Mouse (Mus musculus): ENCODE data around the gene Tet2.
"Not testable (repeated sequence)": the region's sequence is repeated elsewhere in the genome, so short reads cannot be mapped to it uniquely, and the experiment has no call there.

Gene Tet2

DNA sequence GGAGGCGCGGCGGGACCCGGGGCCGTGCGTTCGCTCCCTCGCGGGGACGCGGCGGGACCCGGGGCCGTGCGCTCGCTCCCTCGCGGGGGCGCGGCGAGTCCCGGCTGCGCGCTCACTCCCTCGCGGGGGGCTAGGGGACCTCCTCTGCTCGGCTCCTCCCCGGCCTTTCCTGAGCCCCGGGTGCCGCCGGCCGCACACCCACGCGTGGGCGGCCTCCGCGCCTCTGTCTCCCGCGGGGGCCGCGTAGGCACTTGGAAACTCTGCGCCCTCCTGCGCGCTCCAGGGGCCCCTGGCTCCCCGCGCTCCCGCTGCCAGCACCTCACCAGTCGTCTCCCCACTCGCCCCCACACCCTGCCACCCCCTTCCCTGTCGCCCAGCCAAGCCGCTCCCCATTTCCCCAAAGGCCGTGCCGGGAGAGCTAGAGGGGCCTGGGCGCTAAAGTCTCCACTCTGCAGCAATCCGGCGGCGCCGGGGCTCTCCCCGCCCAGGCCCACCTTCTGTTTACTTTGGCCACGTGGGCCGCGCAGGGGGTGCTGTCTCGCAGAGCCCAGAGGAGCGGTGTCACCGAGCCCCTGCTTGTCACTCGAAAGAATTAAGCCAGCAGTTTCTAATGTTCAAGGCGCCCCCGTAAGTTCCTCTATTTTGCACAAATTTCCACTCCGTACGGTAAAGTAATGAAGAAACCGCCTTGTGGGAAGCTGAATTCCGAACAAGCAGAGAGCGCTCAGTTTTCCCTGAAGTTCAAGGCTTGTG lies at the start of gene Tet2:
Gene Tet2 (minus strand): TSS at position 589 of the 753 bp plus-strand sequence.
- peak; percentile 29 to 61 for DNase-seq (ENCODE audit: low spot score in 2 of 2)

DNA sequence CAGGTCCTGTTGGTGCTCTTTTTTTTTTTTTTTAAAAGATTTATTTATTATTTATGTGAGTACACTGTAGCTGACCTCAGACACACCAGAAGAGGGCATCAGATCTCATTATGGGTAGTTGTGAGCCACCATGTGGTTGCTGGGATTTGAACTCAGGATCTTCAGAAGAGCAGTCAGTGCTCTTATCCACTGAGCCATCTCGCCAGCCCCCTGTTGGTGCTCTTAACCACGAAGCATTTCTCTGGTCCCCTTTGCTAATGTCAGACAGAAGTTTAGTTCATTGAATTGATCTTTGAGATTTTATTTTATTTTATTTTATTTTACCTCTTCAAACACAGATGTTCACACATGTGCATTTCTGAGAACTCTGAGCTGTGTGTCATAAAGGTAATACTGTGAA lies 48.1 kb upstream of the Tet2 start:
- not testable (repeated sequence) for DNase-seq (ENCODE audit: low spot score in 2 of 2)

DNA sequence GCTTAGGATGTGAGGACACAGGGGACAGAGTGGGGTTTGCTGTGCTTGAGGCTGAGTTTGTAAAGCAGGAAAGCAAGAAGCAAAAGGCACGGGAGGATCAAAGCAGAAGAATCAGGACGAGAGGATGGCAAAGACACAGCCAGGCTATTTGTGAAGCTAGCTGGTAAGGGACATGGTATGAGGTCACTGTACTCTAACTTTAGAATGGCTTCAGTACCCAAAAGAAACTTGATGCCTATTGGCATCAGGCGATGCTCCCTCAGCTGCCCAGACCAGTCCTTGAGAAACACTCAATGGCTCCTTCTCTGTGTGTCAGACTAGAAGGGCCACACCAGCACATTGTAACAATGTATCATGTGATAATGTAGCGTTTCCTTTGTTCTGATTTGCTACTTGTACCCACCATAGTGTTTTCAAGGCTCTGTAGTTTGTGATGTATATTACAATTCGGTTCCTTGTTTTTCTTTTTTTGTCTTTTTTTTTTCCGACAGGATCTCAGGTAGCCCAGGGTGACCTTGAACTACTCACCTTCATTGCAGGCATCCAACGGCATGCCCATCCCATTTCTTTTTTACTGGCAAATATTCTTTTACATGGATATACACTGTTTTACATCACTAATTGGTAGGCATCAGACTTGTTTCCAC lies 45.7 kb upstream of the Tet2 start:
- no peak for DNase-seq (ENCODE audit: low spot score in 2 of 2)

DNA sequence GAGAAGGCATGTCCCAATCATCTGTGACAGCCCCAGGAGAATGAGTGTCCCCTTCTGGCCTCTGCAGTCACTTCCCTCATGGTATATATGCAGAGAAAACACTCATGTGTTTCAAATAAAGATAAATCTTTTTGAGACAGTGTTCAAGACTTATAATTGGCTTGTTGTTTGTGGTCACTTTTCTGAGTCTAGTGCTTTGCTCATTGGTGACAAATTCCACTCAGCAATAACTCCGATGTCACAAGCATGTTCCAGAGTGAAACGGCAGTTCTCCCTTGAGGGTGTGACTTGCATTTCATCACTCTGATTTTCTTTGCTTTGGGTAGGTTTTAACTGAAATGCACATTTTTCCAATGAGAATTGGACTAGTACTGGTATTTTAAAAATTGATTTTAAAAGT lies 40.1 kb upstream of the Tet2 start:
- no peak for DNase-seq (ENCODE audit: low spot score in 2 of 2)

DNA sequence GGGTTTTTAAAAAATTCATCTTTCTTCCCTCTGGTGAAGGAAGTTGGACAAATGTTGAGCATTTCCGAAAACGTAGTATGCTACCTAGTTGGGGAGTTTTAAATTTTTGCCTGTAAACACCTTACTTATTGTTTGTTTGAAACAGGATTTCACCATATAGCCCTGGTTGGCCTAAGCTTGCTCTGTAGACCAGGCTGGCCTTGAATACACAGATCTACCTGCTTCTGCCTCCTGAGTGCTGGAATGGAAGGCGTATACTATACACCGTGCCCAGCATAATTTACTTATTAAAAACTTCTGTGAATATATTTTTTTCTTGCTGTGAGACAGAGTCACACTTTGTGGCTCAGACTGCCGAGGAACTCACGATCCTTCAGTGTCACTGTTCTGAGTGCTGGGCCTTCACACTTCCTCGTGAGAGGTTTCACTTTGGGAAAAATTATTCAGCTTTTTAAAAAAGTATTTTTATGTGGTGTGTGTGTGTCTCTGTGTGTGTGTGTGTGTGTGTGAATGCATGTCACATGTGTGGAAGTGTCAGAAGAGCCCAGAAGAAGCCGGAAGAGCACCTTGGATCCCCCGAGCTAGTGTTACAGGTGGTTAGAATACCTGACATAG lies 38.6 kb upstream of the Tet2 start:
- no peak for DNase-seq (ENCODE audit: low spot score in 2 of 2)

DNA sequence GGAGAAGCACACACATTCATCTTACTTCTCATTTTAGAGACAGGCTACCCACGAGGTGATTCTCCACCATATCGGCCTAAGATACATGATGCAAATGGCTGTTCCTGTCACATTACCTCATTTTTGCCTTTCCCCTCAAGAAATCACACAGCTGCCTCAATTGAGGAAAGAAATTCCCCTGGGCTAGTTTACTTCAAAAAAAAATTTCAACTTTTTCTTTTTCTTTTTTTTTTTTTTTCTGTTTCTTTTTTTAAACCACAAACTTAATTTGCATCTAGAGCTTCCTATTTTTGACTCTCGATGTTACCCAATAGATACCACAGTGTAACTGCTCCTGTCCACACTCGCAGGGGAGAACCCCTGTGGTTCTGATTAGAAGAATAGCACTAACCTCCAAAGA lies 38.0 kb upstream of the Tet2 start:
- no peak for DNase-seq (ENCODE audit: low spot score in 2 of 2)

DNA sequence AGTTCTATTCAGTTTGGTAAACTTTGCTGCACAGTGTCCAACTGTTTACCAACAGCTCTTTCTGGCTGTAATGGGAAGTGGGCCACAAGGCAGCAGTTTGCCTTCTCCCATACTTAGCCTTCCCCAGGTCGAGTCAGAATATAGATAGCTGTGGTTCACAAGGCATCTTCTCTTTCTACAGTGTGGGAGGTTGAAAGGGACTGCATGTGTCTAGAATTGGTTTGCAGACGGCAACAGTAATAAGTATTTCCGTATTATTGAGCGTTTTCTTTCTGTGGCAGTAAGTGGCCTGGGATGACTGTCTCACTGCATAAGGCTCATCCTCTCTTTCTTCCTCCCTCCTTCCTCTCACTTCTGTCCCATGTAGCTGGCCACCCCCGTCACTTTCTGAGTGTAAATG lies 37.2 kb upstream of the Tet2 start:
- no peak for DNase-seq (ENCODE audit: low spot score in 2 of 2)

DNA sequence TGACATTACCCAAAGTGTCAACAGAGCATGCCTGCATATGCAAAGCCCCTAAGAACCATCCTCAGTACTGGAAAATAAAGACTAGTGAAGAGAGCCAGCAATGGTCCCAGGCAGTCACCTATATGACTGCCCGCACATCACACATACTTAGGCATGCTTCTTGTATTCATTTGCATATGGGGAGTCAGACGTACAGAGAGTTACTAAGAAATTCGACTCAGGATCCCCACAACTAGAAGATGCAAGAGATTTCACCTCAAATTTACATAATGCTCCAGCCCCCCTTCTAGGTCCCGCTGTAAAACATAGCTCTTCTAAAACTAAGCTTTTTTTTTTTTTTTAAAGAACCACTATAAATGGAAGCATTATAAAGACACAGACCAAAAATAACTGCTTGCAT lies 36.6 kb upstream of the Tet2 start:
- DNase-seq (ENCODE audit: low spot score in 2 of 2), result no peak

DNA sequence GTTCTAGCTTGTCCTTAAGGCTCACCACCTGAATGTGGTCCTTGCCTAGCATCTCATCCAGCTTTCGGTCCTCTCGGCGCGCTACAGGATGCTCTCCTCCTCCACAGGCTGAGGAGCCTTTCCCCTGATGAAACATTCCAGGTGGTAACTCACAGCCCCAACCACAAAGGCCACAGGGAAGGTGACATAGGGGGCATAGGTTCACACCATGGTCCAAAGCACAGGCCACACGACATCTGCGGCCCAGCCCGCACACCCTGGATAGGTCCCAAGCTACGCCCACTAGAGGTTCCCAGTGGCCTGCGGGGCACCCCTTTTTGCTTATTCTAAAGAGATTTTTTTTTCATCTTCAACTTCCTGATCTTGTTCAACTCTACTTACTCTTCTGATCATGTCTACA lies 34.7 kb upstream of the Tet2 start:
- DNase-seq (ENCODE audit: low spot score in 2 of 2), result no peak

DNA sequence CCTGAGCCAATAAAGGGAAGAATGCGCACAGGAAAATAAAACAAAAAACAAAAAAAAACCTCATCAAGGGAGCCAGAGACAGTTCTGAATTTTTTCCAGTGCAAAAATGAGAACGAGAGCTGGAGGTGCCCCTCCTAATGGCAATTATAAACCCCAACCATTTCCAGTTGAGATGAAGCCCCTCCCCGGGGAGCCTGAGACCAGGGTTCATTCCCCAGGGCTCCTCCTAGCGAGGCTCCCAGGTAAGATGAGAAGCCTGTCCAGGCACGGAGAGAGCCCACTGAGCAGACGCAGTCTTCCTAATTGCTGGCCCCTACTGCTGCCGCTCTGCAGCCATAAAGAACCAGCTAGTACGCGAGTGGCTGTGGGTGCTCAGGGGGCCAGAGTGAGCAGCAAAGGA lies 34.2 kb upstream of the Tet2 start:
- no peak for DNase-seq (ENCODE audit: low spot score in 2 of 2)

DNA sequence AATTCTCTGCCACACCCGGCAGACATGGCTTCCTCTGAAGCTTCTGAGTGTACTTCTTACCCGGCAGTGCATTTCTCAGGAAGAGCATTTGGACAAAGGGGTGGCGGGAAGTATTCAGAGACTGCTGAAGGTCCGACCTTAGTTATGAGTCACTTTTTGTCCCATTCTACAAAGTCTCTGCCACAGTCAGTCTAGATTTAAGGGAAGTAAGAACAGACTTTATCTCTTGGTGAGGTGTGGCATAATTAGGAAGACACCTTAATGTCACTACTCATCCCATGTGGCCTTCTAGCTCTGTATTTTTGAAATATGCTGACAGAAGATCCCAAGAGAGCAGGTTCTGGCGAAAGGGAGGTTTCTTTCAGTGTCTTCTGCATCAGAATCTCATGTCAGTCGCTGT lies 30.0 kb upstream of the Tet2 start:
- no peak for DNase-seq (ENCODE audit: low spot score in 2 of 2)

DNA sequence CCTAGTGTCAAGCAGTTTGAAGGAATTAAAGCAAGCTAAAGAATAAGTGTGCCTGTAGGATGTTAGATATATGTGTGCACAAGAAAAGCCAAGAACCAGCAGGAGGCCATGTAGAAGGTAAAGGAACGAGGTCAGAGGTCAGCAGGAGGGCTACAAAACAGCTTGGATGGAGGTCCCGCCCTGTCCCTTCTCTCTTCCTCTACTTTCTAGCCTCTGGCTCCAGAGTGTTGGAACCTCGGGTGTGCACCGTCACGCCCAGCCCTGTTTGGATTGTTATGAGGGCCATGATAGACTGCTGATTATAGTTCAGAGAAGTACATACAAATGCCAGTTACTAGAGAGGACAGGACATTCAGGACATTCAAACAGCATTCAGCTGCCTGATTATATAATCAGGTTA lies 27.0 kb upstream of the Tet2 start:
- no peak for DNase-seq (ENCODE audit: low spot score in 2 of 2)

DNA sequence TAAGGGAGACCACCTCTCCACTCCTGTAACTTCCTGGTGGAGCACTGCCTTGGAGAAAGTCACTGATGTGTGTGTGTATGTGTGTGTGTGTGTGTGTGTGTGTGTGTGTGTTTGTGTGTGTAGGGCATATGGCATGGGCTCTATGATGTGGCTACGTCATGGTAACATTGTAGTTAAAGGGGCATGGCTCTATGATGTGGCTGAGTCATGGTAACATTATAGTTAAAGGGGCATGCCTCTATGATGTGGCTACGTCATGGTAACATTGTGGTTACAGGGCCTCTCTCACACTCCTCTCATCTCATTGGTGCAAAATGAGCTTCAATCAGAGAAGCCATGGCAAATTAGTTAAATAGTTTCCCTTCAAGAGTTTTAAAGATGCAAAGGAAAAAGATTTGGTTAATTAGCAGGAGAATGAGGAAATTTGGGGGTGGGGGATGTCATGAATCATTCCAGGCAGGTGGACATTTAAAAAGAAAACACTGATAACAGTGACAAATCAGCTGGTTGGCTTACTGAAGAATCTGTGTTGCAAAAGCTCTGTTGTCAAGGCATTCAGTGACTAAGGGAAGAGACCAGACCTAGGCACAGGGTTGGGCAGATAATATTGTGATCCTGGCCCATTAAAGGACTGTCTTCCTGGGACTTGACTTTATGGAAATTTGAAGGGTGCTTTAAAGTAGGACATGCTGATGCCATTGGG lies 18.7 kb upstream of the Tet2 start:
- DNase-seq (ENCODE audit: low spot score in 2 of 2), result no peak

DNA sequence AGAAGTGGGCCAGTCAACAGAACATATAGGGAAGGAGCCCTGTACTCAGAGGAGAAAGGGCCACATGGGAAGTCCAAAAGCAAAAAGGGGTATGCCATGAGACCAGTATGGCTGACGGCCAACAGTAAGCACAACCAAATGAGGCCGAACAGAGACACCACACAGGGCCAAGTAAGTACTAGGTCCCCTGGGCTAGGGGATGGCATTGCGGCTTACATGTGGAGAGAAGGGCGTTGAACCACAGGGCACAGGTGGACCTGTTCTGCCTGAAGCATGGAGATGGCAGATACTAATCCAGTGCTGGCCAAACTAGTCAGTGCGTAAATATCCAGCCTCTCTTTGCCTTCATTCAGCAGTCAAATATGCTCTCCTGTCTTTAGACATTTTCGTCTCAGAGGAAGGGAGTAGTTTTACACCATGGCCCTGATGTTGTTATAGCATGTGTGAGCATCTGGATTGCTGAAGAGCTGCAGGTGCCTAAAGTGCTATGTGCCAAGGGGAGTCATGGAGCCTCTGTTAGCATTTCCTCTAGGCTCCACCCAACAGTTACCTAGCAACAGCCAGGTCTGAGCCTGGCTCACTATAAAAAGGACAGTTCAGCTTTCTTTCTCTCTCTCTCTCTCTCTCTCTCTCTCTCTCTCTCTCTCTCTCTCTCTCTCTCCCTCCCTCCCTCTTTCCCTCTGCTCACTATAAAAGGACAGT lies 14.6 kb upstream of the Tet2 start:
- no peak for DNase-seq (ENCODE audit: low spot score in 2 of 2)

DNA sequence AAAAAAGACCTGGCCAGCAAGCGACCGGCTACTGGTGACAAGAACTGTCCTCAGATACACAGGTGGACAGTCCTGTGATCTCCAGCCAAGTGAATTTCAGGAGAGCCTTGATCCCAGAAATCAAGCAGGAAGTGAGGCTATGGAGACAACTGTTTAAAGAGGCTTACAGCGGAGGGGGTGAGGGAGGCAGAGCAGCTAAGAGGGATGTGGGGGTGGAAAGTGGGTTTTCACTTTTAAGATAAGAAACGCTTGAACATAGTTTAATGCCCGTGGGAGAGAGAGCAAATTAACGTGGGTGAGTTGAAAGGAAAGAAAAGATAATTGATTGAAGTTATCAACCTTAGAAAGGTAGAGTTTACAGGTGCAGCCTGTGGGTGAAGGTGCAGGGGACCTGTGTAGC lies 12.7 kb upstream of the Tet2 start:
- DNase-seq (ENCODE audit: low spot score in 2 of 2), result no peak

DNA sequence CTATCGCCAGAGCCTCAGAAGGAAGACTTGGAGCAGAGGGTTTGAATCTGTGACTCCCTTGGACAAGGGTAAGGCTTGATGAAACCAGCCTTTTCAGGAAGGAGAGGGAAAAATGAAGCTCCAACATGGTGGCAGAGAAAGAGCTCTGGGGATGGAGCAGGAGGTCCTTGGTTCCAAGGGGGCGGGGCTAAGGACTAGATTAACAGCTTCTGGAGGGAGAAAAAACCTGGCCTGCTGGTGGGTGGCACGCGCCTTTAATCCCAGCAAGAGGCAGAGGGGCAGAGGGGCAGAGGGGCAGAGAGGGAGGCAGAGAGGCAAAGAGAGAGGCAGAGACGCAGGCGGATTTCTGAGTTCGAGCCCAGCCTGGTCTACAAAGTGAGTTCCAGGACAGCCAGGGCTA lies 12.2 kb upstream of the Tet2 start:
- DNase-seq (ENCODE audit: low spot score in 2 of 2), result no peak

DNA sequence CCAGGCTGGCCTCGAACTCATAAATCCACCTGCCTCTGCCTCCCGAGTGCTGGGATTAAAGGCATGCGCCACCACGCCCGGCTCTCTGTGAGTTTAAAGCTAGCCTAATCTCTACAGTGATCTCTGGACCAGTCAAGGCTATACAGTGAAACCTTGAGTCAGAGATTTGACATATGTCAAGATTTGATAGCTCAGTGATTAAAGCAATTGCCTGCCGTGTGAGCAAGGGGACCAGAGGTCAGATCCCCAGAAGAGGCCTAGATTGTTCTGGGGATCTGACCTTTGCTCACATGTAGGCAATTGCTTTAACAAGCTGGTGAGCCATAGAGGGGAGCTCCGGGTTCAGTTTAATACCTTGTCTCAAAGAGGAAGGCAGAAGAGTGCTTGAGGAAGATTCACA lies 10.4 kb upstream of the Tet2 start:
- no peak for DNase-seq (ENCODE audit: low spot score in 2 of 2)

DNA sequence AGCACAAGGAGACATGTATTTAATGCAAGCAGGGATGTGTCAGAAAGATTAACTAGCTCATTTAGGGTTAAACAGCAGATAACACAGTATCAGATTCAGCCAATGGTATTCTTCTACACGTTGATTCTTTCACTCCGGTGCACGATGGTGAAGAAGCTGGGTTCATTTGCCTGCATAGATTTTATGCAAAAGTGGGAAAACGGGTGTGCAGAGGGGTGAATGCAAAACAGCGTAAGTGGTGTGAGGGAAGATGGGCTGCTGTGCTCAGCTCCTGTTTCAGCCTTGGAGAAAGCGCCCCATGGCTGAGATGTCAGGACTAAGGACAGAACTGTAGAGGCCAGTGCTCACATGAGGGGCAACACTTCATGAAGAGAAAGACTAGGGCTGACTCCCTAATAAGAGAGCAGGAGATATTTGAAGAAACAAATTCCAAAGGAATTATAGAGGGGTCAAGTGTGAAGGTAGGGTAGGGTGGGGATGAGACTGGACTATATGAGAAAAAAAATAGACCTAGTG lies 9.7 kb upstream of the Tet2 start:
- DNase-seq (ENCODE audit: low spot score in 2 of 2), result no peak

DNA sequence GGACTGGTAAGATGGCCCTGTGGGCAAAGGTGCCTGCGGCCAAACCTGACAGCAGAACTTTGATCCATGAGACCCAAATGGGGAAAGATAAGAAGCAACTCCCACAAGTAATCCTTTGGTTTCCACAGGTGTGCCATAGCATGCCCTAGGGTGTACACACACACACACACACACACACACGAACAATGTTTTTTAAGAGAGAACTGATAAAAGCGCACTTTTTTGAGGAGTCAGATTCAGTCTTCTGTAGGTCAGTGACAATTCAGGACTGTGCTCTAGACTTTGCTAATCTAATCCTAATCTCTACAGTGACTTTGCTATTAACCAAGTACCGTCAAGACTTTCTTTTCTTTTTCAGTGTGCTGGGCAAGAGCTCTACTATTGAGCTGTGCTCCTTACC lies 9.2 kb upstream of the Tet2 start:
- DNase-seq (ENCODE audit: low spot score in 2 of 2), result no peak

DNA sequence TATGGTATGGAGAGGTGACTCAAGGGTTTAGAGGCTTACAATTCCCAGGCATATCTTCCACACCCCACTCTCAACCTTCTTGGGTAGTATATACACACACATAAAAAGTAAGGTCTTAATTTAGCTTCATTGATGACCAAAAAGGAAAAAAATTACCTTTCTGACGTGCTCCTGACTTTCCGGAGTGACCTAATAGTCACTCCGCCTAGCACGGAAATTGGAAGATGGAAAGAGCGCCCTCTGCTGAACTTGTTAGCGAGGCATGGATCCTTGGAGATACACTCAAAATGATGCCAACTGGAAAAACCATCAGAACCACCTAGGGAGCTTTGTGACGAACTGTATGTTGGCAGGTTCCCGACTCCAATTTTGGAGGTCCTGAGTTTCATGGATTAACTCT lies 7.0 kb upstream of the Tet2 start:
- no peak for DNase-seq (ENCODE audit: low spot score in 2 of 2)

DNA sequence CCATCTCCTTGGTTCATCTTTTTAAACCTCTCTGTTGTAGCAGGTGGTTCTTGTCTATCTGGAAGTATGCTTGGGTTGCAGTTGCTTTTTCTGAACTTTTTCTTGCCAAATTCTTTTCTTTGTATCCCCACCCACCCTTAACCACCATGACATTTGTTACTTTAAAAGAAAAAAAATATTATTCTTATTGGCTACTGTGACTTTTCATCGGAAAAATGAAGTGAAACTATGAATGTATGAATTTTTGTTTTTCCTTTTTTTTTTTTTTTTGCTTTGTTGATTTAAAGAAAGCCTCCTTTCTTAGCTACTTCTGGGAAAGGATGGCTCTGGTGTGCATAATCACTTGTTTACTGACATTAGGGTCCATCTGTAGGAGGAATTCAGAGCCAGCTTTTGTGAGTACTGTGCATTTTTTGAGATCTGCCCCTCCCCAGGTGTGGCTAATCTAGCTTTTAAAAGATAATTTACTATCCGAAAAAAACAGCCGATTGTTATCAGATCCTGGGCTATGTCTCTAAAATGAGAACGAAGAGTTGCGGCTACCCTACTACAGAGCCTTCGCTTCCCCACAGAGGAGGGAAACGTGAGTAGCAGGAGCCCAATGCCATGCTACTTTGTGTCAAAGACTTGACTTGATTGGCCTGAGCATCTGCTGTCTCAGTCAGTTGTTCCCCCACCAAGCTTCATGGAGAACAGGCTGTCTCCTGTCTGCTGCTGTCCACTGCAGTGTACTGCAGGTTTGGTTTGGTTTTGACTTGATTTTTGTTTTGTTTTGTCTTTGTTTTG lies 4.6 kb upstream of the Tet2 start:
- no peak for DNase-seq (ENCODE audit: low spot score in 2 of 2)

Data from spleen, postnatal 10 days (tissue).